Mouse (Mus musculus) forebrain, embryonic 11.5 days (tissue): ENCODE measurements around the gene Plcb2. TPM values are rescaled to one million over a fixed set of nuclear protein-coding genes. Genes with fewer than 3 reads are reported as not detected.
A peak's percentile ranks its signal among the peaks of the same experiment; 100 is the strongest.

Experiments
- ATAC-seq: fragments of 200-750 bp; cut with Nextera tagmentation; replicated peaks from 2 replicates; pipeline ENCODE4 v1.8.0; 2017; ENCODE audit warnings: moderate TSS enrichment; ENCODE audit not compliant: low FRiP score
- DNase-seq: peaks from one replicate; pipeline ENCODE4 v3.0.0-alpha.2; 2017; ENCODE audit warnings: low spot score
- H3K27ac ChIP-seq: fragments of 300-500 bp; sonication (generic); 2 replicates; pipeline ENCODE4 v1.5.1; 2014; ENCODE audit warnings: low read depth, low read length
- H3K27me3 ChIP-seq: fragments of 300-500 bp; sonication (generic); 2 replicates; pipeline ENCODE4 v1.6.1; 2014; ENCODE audit warnings: mild to moderate bottlenecking, low read length, mixed read lengths; ENCODE audit not compliant: control insufficient read depth, insufficient read depth
- H3K36me3 ChIP-seq: fragments of 300-500 bp; sonication (generic); 2 replicates; pipeline ENCODE4 v1.6.1; 2014; ENCODE audit warnings: mild to moderate bottlenecking, low read length, moderate library complexity, mixed read lengths; ENCODE audit not compliant: control insufficient read depth, insufficient read depth
- H3K4me1 ChIP-seq: fragments of 300-500 bp; sonication (generic); replicated peaks from 2 replicates; pipeline ENCODE4 v1.6.1; 2014; ENCODE audit warnings: low read length, mixed read lengths; ENCODE audit not compliant: control insufficient read depth, insufficient read depth
- H3K4me2 ChIP-seq: fragments of 300-500 bp; sonication (generic); 2 replicates; pipeline ENCODE4 v1.6.1; 2014; ENCODE audit warnings: low read depth, mild to moderate bottlenecking, low read length, moderate library complexity, mixed read lengths; ENCODE audit not compliant: severe bottlenecking
- H3K4me3 ChIP-seq: fragments of 300-500 bp; sonication (generic); 2 replicates; pipeline ENCODE4 v1.5.1; 2014; ENCODE audit warnings: low read depth, low read length
- H3K9ac ChIP-seq: fragments of 300-500 bp; sonication (generic); 2 replicates; pipeline ENCODE4 v1.6.1; 2014; ENCODE audit warnings: low read length
- H3K9me3 ChIP-seq: fragments of 300-500 bp; sonication (generic); 2 replicates; pipeline ENCODE4 v1.6.1; 2016; ENCODE audit warnings: low read length, mixed read lengths; ENCODE audit not compliant: control insufficient read depth
- WGBS: fragments of 180-500 bp; shearing (Covaris S2); extraction: QIAGEN DNeasy Blood & Tissue Kit; methylation state at CpG from one replicate; pipeline ENCODE4 v1.1.7; 2014; 5-methylcytosine and 5-hydroxymethylcytosine counted together
- polyA plus RNA-seq: library from polyadenylated mRNA; unstranded; fragments of >200 nt; fragmentation: Nextera tagmentation; extraction: Ambion mirVana; gene quantifications from 2 replicates; pipeline ENCODE4 v1.2.1, GENCODE M21; 2014

The Plcb2 gene
- polyA plus RNA-seq, 1 experiment from 2014 or later = 0.33 TPM

GRCm38 (mm10) chr2:118664975-118665516, 63.2 kb downstream of the Plcb2 start:
- Histone ChIP-seq H3K9ac (no peak overlapping the region), H3K36me3 (no peaks in the 10 kb centered on the region), H3K27me3 (peaks cover 22% of the 10 kb centered on the region), H3K4me1 (peaks cover 7% of the 10 kb centered on the region), H3K27ac (no peak overlapping the region), H3K9me3 (no peaks in the 10 kb centered on the region), H3K4me2 (no peak overlapping the region), H3K4me3 (no peak overlapping the region)
- DNase-seq (no peak), ATAC-seq (no peak)
- 72% methylated on average over 3 of the region's 3 CpGs for WGBS

- H3K4me1 ChIP-seq = peaks cover 7% of the 10 kb centered on the region
- peak overlapping the region; percentile 84; the same call in 1 of the 2 replicates for H3K4me2 ChIP-seq
- H3K9me3 ChIP-seq = no peaks in the 10 kb centered on the region
- ATAC-seq (0 out of 2 replicates have a peak, but pooled peaks have one; percentile 30), DNase-seq (no peak)
- H3K27ac ChIP-seq = no peak overlapping the region
- peak overlapping the region; percentile 58 for H3K9ac ChIP-seq
- H3K4me3 ChIP-seq = peak overlapping the region; percentile 36
- 48% methylated on average over 19 of the region's 19 CpGs for WGBS
- H3K27me3 ChIP-seq = peaks cover 22% of the 10 kb centered on the region
- H3K36me3 ChIP-seq = no peaks in the 10 kb centered on the region
Measured at GRCm38 (mm10) chr2:118663804-118664766, 64.2 kb downstream of the Plcb2 start.

GRCm38 (mm10) chr2:118662902-118663803, 65.1 kb downstream of the Plcb2 start, which contains the start of gene Pak6:
TSS of gene Pak6 (plus strand) at chr2:118663303.
- Histone ChIP-seq H3K27ac (no peak within 1 kb of the TSS), H3K9me3 (no peaks in the 10 kb centered on the region), H3K4me1 (peaks cover 8% of the 10 kb centered on the region), H3K36me3 (no peaks in the 10 kb centered on the region), H3K27me3 (peaks cover 22% of the 10 kb centered on the region), H3K9ac (peak within 1 kb of the TSS; percentile 58), H3K4me3 (peak within 1 kb of the TSS; percentile 36), H3K4me2 (peak within 1 kb of the TSS; percentile 84)
- peak; percentile 43 for ATAC-seq
- DNase-seq = peak; percentile 63
- WGBS = under 1% methylated on average over 37 of the region's 37 CpGs

GRCm38 (mm10) chr2:118661891-118662290, 66.3 kb downstream of the Plcb2 start:
- DNase-seq (no peak), ATAC-seq (no peak)
- Histone ChIP-seq H3K27me3 (peaks cover 22% of the 10 kb centered on the region), H3K36me3 (no peaks in the 10 kb centered on the region), H3K27ac (no peak overlapping the region), H3K4me3 (no peak overlapping the region), H3K9ac (no peak overlapping the region), H3K9me3 (no peaks in the 10 kb centered on the region), H3K4me1 (peaks cover 8% of the 10 kb centered on the region), H3K4me2 (no peak overlapping the region)
- WGBS = 81% methylated on average over 9 of the region's 9 CpGs

- Histone ChIP-seq H3K27me3 (peaks cover 22% of the 10 kb centered on the region), H3K4me2 (peak overlapping the region; percentile 49), H3K36me3 (no peaks in the 10 kb centered on the region), H3K27ac (peak overlapping the region; percentile 50; the same call in 1 of the 2 replicates), H3K4me1 (peaks cover 13% of the 10 kb centered on the region), H3K9me3 (no peaks in the 10 kb centered on the region), H3K4me3 (peak overlapping the region; percentile 23; the same call in 1 of the 2 replicates), H3K9ac (peak overlapping the region; percentile 63)
- DNase-seq (peak; percentile 68), ATAC-seq (peak; percentile 81)
- WGBS = 0% methylated on average over 4 of the region's 4 CpGs
Measured at GRCm38 (mm10) chr2:118659998-118660452, 68.2 kb downstream of the Plcb2 start.

GRCm38 (mm10) chr2:118659493-118659892, 68.7 kb downstream of the Plcb2 start:
- H3K4me3 ChIP-seq = no peak overlapping the region
- no peak for ATAC-seq

GRCm38 (mm10) chr2:118659077-118659476, 69.2 kb downstream of the Plcb2 start:
- no peak for DNase-seq
- peaks cover 13% of the 10 kb centered on the region for H3K4me1 ChIP-seq

More at GRCm38 (mm10) chr2:118659493-118659892, 68.7 kb downstream of the Plcb2 start:
- Histone ChIP-seq H3K27ac (no peak overlapping the region; the same call in 1 of the 2 replicates), H3K4me2 (peak overlapping the region; percentile 49; the same call in 1 of the 2 replicates), H3K9me3 (no peaks in the 10 kb centered on the region), H3K36me3 (no peaks in the 10 kb centered on the region), H3K9ac (no peak overlapping the region; the same call in 1 of the 2 replicates), H3K27me3 (peaks cover 22% of the 10 kb centered on the region), H3K4me1 (peaks cover 13% of the 10 kb centered on the region)
- DNase-seq = no peak
- 86% methylated on average over 12 of the region's 12 CpGs for WGBS

GRCm38 (mm10) chr2:118658457-118658856, 69.8 kb downstream of the Plcb2 start:
- WGBS = 31% methylated on average over 4 of the region's 4 CpGs
- no peak overlapping the region for H3K27ac ChIP-seq
- H3K4me3 ChIP-seq = no peak overlapping the region
- no peak for ATAC-seq
- H3K4me2 ChIP-seq = no peak overlapping the region
- H3K4me1 ChIP-seq = peaks cover 13% of the 10 kb centered on the region
- no peak for DNase-seq
- H3K27me3 ChIP-seq = peaks cover 13% of the 10 kb centered on the region
- no peak overlapping the region for H3K9ac ChIP-seq
- no peaks in the 10 kb centered on the region for H3K9me3 ChIP-seq
- H3K36me3 ChIP-seq = no peaks in the 10 kb centered on the region

More at GRCm38 (mm10) chr2:118659077-118659476, 69.2 kb downstream of the Plcb2 start:
- no peak overlapping the region for H3K27ac ChIP-seq
- no peak for ATAC-seq
- 87% methylated on average over 1 of the region's 1 CpGs for WGBS
- H3K27me3 ChIP-seq = peaks cover 18% of the 10 kb centered on the region
- no peaks in the 10 kb centered on the region for H3K36me3 ChIP-seq
- no peaks in the 10 kb centered on the region for H3K9me3 ChIP-seq
- no peak overlapping the region for H3K4me2 ChIP-seq
- H3K4me3 ChIP-seq = no peak overlapping the region
- no peak overlapping the region for H3K9ac ChIP-seq
